Mouse (Mus musculus) B cell, adult 67 days (primary cell): ENCODE results near the gene Bmpr1a. TPM values are rescaled to one million over a fixed set of nuclear protein-coding genes. Genes with fewer than 3 reads are reported as not detected.

Experiments
- total RNA-seq, 2 experiments: library from RNA; stranded (reverse); gene quantifications; 4 replicates each; pipeline ENCODE4 v1.2.4; 2023

Bmpr1a gene
- total RNA-seq = not detected

GRCm38 (mm10) chr14:34503325-34503647, at the start of gene Bmpr1a:
Gene Bmpr1a (minus strand): TSS chr14:34503341.

GRCm38 (mm10) chr14:34522701-34523100, 19.6 kb upstream of the Bmpr1a start, which contains the start of gene 9230112D13Rik:
Gene 9230112D13Rik (minus strand): TSS chr14:34522801.

GRCm38 (mm10) chr14:34375415-34375904, 127.7 kb downstream of the Bmpr1a start, which contains the start of gene Mmrn2:
Gene Mmrn2 (plus strand): TSS chr14:34375465.

GRCm38 (mm10) chr14:34374577-34374976, 128.6 kb downstream of the Bmpr1a start, which contains the start of gene Sncg:
Gene Sncg (minus strand): TSS chr14:34374789.

Other genes with a start within 250 kb of the Bmpr1a start
- 10 to 100 TPM; 30.7 to 37.1 TPM for gene Shld2, start 192.8 kb downstream of the Bmpr1a start, total RNA-seq
- gene Glud1, start 192.6 kb downstream of the Bmpr1a start, total RNA-seq = 100 to 1,000 TPM; 117 to 130 TPM
- gene Fam25c, start 147.9 kb downstream of the Bmpr1a start, total RNA-seq = not detected
- gene Sncg, start 128.6 kb downstream of the Bmpr1a start, total RNA-seq = not detected
- gene Mmrn2, start 127.9 kb downstream of the Bmpr1a start, total RNA-seq = not detected
- not detected for gene 9230112D13Rik, start 19.5 kb upstream of the Bmpr1a start, total RNA-seq
- gene Ldb3, start 85.3 kb upstream of the Bmpr1a start, total RNA-seq = not detected
- gene Opn4, start 96.8 kb upstream of the Bmpr1a start, total RNA-seq = not detected
- 10 to 100 TPM; 63.4 to 68.5 TPM for gene Wapl, start 170.6 kb upstream of the Bmpr1a start, total RNA-seq